Mouse (Mus musculus) testis, adult 2 months (tissue): Measurements from ENCODE around the gene Prkaa1. TPM values are rescaled to one million over a fixed set of nuclear protein-coding genes. Genes with fewer than 3 reads are reported as not detected.

Experiments used
- H3K27ac ChIP-seq: fragments of 200-500 bp; 2 replicates; pipeline ENCODE4 v1.5.1; 2012; ENCODE audit warnings: low read depth, low read length; ENCODE audit not compliant: control insufficient read depth, insufficient read depth
- H3K27me3 ChIP-seq: fragments of 200-500 bp; 2 replicates; pipeline ENCODE4 v1.6.1; 2012; ENCODE audit warnings: mild to moderate bottlenecking, low read length, moderate library complexity; ENCODE audit not compliant: control insufficient read depth, insufficient read depth
- H3K36me3 ChIP-seq: fragments of 200-500 bp; 2 replicates; pipeline ENCODE4 v1.6.1; 2012; ENCODE audit warnings: mild to moderate bottlenecking, low read length; ENCODE audit not compliant: control insufficient read depth, insufficient read depth
- H3K4me1 ChIP-seq: fragments of 200-500 bp; 2 replicates; pipeline ENCODE4 v1.6.1; 2012; ENCODE audit warnings: low read length; ENCODE audit not compliant: control insufficient read depth, insufficient read depth
- H3K4me3 ChIP-seq: fragments of 200-500 bp; 2 replicates; pipeline ENCODE4 v1.5.1; 2012; ENCODE audit warnings: low read depth, mild to moderate bottlenecking, low read length, moderate library complexity, mixed read lengths; ENCODE audit not compliant: control insufficient read depth
- CTCF ChIP-seq: fragments of 200-500 bp; IDR thresholded peaks from 2 replicates; pipeline ENCODE4 v1.5.1; 2012; ENCODE audit warnings: low read depth, mild to moderate bottlenecking, inconsistent platforms, low read length, moderate library complexity; ENCODE audit not compliant: control insufficient read depth, insufficient read depth, insufficient replicate concordance
- POLR2A ChIP-seq: fragments of 200-500 bp; IDR thresholded peaks from 2 replicates; pipeline ENCODE4 v1.6.1; 2012; ENCODE audit warnings: low read depth, mild to moderate bottlenecking, inconsistent platforms, low read length, moderate library complexity; ENCODE audit not compliant: control insufficient read depth
- polyA plus RNA-seq: library from polyadenylated mRNA; depleted of rRNA; stranded (reverse); fragments of >200 nt; gene quantifications from 2 replicates; pipeline ENCODE4 v1.2.3, GENCODE M21; 2012

Prkaa1 gene
- polyA plus RNA-seq, 1 experiment, result 6.3 TPM

DNA sequence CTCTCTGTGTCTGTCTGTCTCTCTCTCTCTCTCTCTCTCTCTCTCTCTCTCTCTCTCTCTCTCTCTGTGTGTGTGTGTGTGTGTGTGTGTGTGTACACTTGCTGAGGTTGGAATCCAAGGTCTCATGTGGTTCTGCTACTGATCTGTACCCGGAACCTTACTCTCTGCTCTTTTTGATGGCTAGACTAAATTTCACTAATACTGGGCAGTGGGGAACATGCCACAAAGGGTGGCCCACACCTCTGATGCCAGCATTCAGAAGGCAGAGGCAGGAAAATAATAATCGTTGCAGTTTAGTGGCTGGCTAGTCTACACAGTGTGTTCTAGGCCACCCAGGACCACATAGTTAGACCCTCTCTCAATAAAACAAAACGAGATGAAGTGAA is 35.0 kb upstream of the Prkaa1 start:
- no peaks in the 10 kb centered on the region; the same call in 1 of the 2 replicates for H3K36me3 ChIP-seq
- TF ChIP-seq CTCF (no peak), POLR2A (no peak)
- H3K4me1 ChIP-seq, result no peaks in the 10 kb centered on the region
- H3K27me3 ChIP-seq, result no peaks in the 10 kb centered on the region
- no peak overlapping the region for H3K27ac ChIP-seq
- peak overlapping the region; percentile 53; the same call in 1 of the 2 replicates for H3K4me3 ChIP-seq

DNA sequence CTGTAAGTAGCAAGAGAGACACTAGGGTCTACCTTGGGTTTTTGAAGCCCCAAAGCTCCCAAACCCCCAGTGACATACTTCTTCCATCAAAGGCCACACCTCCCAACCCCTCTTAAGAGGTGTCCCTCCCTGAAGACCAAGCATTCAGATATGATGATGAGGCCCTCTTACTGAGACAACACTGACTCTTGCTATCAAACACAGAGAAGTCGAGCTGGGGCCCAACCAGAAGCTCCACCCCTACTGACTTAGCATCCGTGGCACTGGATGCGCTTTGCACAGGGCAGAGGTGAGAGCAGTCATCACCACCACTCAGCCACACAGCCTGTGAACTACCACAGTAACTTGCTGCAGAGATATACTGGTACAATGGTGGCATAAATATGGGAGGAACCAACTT is 31.0 kb upstream of the Prkaa1 start:
- Histone ChIP-seq H3K27ac (no peak overlapping the region), H3K27me3 (no peaks in the 10 kb centered on the region), H3K4me3 (no peak overlapping the region), H3K36me3 (no peaks in the 10 kb centered on the region; the same call in 1 of the 2 replicates), H3K4me1 (peaks cover 3% of the 10 kb centered on the region)
- no peak for TF ChIP-seq POLR2A
- TF ChIP-seq CTCF, result no peak

DNA sequence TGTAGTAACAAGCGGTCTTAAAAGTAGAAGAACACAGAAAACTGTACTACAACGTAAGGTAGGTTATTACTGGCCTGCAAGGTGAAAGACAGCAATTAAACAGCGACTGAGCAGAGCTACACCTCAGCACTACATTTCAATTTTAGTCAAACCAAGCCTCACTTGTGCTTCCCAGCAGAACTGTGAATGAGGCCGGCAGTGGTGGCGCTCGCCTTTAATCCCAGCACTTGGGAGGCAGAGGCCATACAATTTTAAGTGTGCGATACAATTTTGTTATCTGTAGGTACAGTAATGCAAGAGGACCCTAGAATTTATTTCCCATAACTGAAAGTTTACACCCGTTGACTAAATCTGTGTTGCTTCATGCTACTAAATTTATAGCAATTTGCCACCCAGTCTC is 28.5 kb upstream of the Prkaa1 start:
- TF ChIP-seq POLR2A, result no peak
- no peak for TF ChIP-seq CTCF
- Histone ChIP-seq H3K27ac (no peak overlapping the region), H3K4me1 (peaks cover 4% of the 10 kb centered on the region), H3K36me3 (peaks cover 4% of the 10 kb centered on the region), H3K27me3 (no peaks in the 10 kb centered on the region), H3K4me3 (peak overlapping the region; percentile 23; the same call in 1 of the 2 replicates)

DNA sequence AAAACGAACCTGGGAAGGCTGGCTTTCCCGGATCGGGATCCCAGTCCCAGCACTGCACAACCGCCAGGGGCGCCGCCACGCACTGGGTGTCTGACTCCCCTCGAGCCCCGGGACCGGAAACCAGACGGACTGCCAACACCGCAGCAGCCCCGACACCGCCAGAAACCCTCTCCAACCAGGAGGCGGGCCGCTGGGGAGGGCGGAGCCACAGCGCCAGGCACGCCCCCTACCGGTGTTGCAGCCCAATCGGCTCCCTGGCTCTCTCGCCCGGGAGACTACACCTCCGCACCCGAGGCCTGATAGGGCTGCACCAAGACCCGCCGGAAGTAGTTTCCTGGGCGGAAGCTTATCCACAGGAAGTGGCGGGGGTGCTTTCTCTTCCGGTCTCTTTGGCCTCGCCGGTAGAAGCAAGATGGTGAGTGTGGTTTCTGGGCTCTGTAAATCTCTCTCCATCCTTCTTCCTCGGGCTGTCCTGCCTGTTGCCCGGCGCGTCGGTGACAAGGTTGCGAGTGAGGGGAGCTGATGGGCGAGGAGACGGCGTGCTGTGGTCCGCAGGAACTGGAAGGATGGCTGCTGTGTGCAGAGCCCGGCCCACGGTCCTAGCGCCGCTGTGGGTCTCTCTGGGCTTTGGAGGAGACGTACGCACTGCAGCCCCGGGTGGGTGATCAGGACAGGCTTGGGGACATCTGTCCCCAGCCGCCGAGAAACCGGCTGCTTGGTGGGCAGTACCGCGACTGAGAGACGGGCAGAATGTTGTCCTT is 27.2 kb upstream of the Prkaa1 start, which contains the start of gene Rpl37:
TSS of gene Rpl37 (plus strand) at position 376 of the 761 bp plus-strand sequence.
- H3K27me3 ChIP-seq, result no peaks in the 10 kb centered on the region
- H3K27ac ChIP-seq, result peak within 1 kb of the TSS; percentile 95
- peaks cover 4% of the 10 kb centered on the region for H3K4me1 ChIP-seq
- peak within 1 kb of the TSS; percentile 94 for H3K4me3 ChIP-seq
- no peak for TF ChIP-seq CTCF
- peak; percentile 82 for TF ChIP-seq POLR2A
- H3K36me3 ChIP-seq, result peaks cover 4% of the 10 kb centered on the region

DNA sequence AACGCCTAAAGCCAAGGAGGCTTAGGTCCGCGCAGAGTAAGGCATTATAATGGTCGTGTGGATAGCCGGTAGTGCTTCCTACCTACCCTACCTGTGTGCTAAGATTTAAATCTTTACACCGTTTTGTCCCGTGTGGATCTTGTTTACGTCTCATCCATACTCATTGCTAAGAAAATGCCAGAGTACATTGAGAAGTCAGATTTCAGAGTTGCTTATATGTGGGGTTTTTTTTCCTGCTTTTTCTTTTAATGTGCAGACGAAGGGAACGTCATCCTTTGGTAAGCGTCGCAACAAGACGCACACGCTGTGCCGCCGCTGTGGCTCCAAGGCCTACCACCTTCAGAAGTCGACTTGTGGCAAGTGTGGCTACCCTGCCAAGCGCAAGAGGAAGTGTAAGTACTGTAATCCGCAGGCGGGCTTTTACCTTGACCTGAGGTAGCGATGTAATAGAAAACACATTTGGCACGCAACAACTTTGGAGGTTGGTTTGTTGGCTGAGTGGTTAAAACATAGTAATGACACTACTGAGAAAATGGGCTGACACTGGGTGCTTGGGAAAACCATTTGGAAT is 26.5 kb upstream of the Prkaa1 start:
- TF ChIP-seq CTCF (no peak), POLR2A (no peak)
- peaks cover 4% of the 10 kb centered on the region for H3K4me1 ChIP-seq
- H3K27ac ChIP-seq, result peak overlapping the region; percentile 78
- H3K4me3 ChIP-seq, result peak overlapping the region; percentile 94
- no peaks in the 10 kb centered on the region for H3K27me3 ChIP-seq
- H3K36me3 ChIP-seq, result peaks cover 4% of the 10 kb centered on the region

DNA sequence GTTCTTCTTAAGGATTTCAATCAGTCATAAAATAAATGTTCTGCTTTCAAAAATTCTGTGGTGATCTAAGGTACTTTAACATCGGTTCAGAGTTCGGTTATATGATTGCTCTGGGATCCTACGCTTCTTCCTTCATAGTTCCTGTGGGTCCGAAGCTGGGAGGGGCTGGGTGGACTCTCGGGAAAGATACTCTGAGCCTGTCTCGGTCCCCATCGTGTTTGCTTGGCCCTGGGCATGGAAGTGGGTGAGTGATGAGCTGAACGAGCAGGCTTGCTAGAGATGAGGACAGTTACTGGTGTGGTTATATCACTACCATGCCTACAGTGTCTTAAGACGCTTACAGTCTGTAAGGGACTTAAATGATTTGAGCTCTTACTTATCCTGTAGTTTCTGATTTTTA is 25.0 kb upstream of the Prkaa1 start:
- Histone ChIP-seq H3K4me3 (no peak overlapping the region), H3K27ac (no peak overlapping the region)

DNA sequence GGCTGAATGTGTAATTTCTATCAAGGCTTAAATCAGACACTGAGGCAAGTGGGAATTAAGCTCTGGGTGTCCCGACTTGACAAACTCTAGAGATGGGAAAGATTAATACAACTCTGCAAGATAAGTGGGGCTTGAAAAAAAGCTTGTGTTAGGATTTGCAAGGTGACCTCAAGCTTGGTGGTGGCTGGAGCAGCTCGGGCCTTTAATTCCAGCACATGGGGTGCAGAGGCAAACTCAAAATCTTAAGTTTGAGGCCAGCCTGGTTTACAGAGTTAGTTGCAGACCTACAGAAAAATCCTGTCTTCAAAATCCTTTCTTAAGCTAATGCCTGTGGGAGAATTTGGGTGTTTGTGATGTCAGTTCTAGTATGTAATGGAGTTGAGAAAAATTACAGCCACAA is 24.5 kb upstream of the Prkaa1 start:
- Histone ChIP-seq H3K27me3 (no peaks in the 10 kb centered on the region), H3K4me3 (no peak overlapping the region), H3K36me3 (peaks cover 4% of the 10 kb centered on the region), H3K4me1 (peaks cover 4% of the 10 kb centered on the region), H3K27ac (no peak overlapping the region)
- TF ChIP-seq POLR2A (no peak), CTCF (no peak)

More for the DNA sequence above, 25.0 kb upstream of the Prkaa1 start:
- Histone ChIP-seq H3K27me3 (no peaks in the 10 kb centered on the region), H3K4me1 (peaks cover 4% of the 10 kb centered on the region), H3K36me3 (peaks cover 4% of the 10 kb centered on the region)
- no peak for TF ChIP-seq CTCF
